Mouse (Mus musculus): ENCODE data around the gene Serpina3m.

DNA sequence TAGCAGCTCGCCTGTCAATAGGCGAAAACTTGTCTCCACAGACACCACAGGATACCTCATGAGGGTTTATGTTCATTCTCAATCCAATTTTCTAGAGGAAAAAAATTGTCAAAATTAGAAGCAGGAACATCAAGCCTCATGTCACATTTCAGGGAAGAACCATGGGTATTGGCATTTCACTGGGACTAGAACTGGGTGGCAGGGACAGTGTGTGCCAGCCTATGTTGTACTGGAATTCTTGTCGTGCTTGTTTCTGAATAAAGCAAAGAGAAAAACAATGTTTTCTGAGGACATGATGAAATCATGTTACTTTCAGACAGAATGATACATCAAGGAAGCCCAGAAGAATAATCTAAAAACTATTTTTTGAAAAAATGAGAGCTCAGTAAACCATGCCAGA, 87.3 kb downstream of the Serpina3m start:
- no peak for TF ChIP-seq GATA1 (IDR thresholded peaks at IDR 0.05; ENCODE audit: borderline replicate concordance, low read length)
- no peak for TF ChIP-seq FLI1 (IDR thresholded peaks at IDR 0.05; ENCODE audit: low read length)
